Mouse (Mus musculus): ENCODE data around the gene Rb1.

- TF ChIP-seq POLR2AphosphoS2 (IDR thresholded peaks at IDR 0.05; ENCODE audit: insufficient read length, low read depth) (no peak), TCF12 (IDR thresholded peaks at IDR 0.05; ENCODE audit: insufficient read depth, poor library complexity, severe bottlenecking) (no peak)
Observed at GRCm38 (mm10) chr14:73370695-73371372, 45.2 kb upstream of the Rb1 start.
